Comparison of ENCODE assay signal across 11 mouse cellular contexts in the genomic region with DNA sequence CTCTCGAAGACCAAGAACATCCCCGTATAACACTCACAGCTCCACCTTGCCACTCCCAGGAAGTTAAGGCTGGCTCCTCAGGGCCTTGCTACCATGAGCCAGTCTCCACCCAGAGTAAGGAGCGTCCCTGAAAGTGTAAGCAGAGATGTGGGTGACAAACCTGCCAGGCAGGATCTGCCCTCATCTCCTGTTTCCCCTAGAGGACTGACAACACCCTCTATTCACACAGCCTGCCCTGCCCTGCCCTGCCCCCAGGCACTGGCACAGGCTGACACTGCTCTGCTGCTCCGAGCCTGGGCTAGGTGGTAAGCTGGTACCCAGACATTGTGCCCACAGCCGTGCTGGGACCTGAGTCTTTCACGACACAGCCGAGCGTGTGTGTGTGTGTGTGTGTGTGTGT. TPM values are rescaled to one million over a fixed set of nuclear protein-coding genes. Genes with fewer than 3 reads are reported as not detected.
DNase-seq lines count a peak whose midpoint lies in the region; ATAC-seq lines count a peak whose summit lies in the region.
"Had no signal": no experiment of that assay in that cellular context is flagged by ENCODE, and none has a peak within 500 bp of the region (broad histone marks: within the 10 kb centered on the region; RNA-seq: fewer than 3 reads in every experiment).

No protein-coding gene starts in this region.

- peaks cover 13% of the 10 kb centered on the region for H3K4me1 ChIP-seq in heart, embryonic 15.5 days (replicated peaks)
- peaks cover 6% of the 10 kb centered on the region; the same call in 1 of the 2 replicates for H3K4me1 ChIP-seq in lung, embryonic 16.5 days (replicated peaks; ENCODE audit: control insufficient read depth, insufficient read depth, low read length)
- peaks cover 6% of the 10 kb centered on the region for H3K4me1 ChIP-seq in hindbrain, embryonic 12.5 days

- intact Hi-C loops in heart, postnatal 25 days (cut with DNase I), result no loop called here

- H3K9ac ChIP-seq in heart, embryonic 15.5 days, result no peak overlapping the region
- no peak overlapping the region for H3K9ac ChIP-seq in lung, embryonic 16.5 days (ENCODE audit: low read length)
- H3K9ac ChIP-seq in hindbrain, embryonic 12.5 days, result no peak overlapping the region
- H3K9ac ChIP-seq: liver, embryonic 14.5 days had no signal

- H3K27ac ChIP-seq in heart, embryonic 15.5 days, result 0 out of 2 replicates have a peak overlapping the region, but pooled peaks have one; percentile 42
- H3K27ac ChIP-seq in lung, embryonic 16.5 days (ENCODE audit: low read length), result 0 out of 2 replicates have a peak overlapping the region, but pooled peaks have one; percentile 12
- H3K27ac ChIP-seq in hindbrain, embryonic 12.5 days, result no peak overlapping the region
- H3K27ac ChIP-seq: liver, embryonic 14.5 days had no signal

- H3K9me3 ChIP-seq in heart, embryonic 15.5 days (replicated peaks), result no peaks in the 10 kb centered on the region
- no peaks in the 10 kb centered on the region for H3K9me3 ChIP-seq in lung, embryonic 16.5 days (ENCODE audit: control insufficient read depth, low read length)
- H3K9me3 ChIP-seq in hindbrain, embryonic 12.5 days (replicated peaks), result no peaks in the 10 kb centered on the region

- WGBS in heart, embryonic 15.5 days, result 55% methylated on average over 8 of the region's 8 CpGs
- WGBS in lung, embryonic 16.5 days, result 36% methylated on average over 8 of the region's 8 CpGs
- WGBS in hindbrain, embryonic 12.5 days, result 69% methylated on average over 8 of the region's 8 CpGs

- no peaks in the 10 kb centered on the region for H3K27me3 ChIP-seq in heart, embryonic 15.5 days
- H3K27me3 ChIP-seq in lung, embryonic 16.5 days (ENCODE audit: control insufficient read depth, insufficient read depth, low read depth, low read length), result no peaks in the 10 kb centered on the region
- H3K27me3 ChIP-seq in hindbrain, embryonic 12.5 days, result no peaks in the 10 kb centered on the region

- no peak; the same call in 1 of the 2 replicates for ATAC-seq in heart, embryonic 15.5 days (replicated peaks; ENCODE audit: insufficient number of reproducible peaks, insufficient read depth, low FRiP score, low read depth)
- peak; percentile 75 for ATAC-seq in lung, embryonic 16.5 days (ENCODE audit: low read depth)
- ATAC-seq in hindbrain, embryonic 12.5 days (ENCODE audit: low FRiP score), result no peak

- H3K4me2 ChIP-seq in heart, embryonic 15.5 days, result no peak overlapping the region
- H3K4me2 ChIP-seq in lung, embryonic 16.5 days (ENCODE audit: low read depth, low read length), result no peak overlapping the region
- no peak overlapping the region for H3K4me2 ChIP-seq in hindbrain, embryonic 12.5 days (replicated peaks)

- peaks cover 10% of the 10 kb centered on the region; the same call in 1 of the 2 replicates for H3K36me3 ChIP-seq in heart, embryonic 15.5 days
- no peaks in the 10 kb centered on the region for H3K36me3 ChIP-seq in lung, embryonic 16.5 days (ENCODE audit: control insufficient read depth, insufficient read depth, low read length)
- H3K36me3 ChIP-seq in hindbrain, embryonic 12.5 days, result no peaks in the 10 kb centered on the region

- no peak for DNase-seq in heart, postnatal 25 days (ENCODE audit: low spot score)
- DNase-seq in 3134 (ENCODE audit: extremely low read depth, insufficient read length, low spot score), result peak; percentile 55
- peak; percentile 44 for DNase-seq in ZHBTc4 (ENCODE audit: low read depth, low spot score)
- no peak for DNase-seq in MN1 (ENCODE audit: low spot score)
- DNase-seq in neural tube, embryonic 10.5 days (ENCODE audit: extremely low spot score, low spot score), result no peak
- DNase-seq: heart, postnatal 14 days had no signal

- no peak overlapping the region for H3K4me3 ChIP-seq in heart, embryonic 15.5 days
- H3K4me3 ChIP-seq in lung, embryonic 16.5 days (ENCODE audit: low read length), result no peak overlapping the region
- no peak overlapping the region for H3K4me3 ChIP-seq in hindbrain, embryonic 12.5 days

RNA-seq across cellular contexts. Expression of a gene that starts 27.0 kb away (rescaled TPM):
- 7.0 and 9.5 TPM in 2 replicates for polyA plus RNA-seq in heart, embryonic 15.5 days (2015; fragmentation: Nextera tagmentation; extraction: Ambion mirVana)
- total RNA-seq in heart, postnatal 25 days (2021), result 10 to 100 TPM in 1 of 2 experiments, 1 to 10 TPM in 1; 8.9 to 12.5 TPM
- polyA plus RNA-seq in lung, embryonic 16.5 days (2015; fragmentation: Nextera tagmentation; extraction: Ambion mirVana), result 11.8 and 12.2 TPM in 2 replicates
- 7.2 and 7.3 TPM in 2 replicates for polyA plus RNA-seq in hindbrain, embryonic 12.5 days (2016; fragmentation: Nextera tagmentation; extraction: Ambion mirVana)

RNA-seq across cellular contexts. Expression of a gene that starts 36.1 kb away (rescaled TPM):
- polyA plus RNA-seq in heart, embryonic 15.5 days (2015; fragmentation: Nextera tagmentation; extraction: Ambion mirVana), result 61.4 and 63.4 TPM in 2 replicates
- 10 to 100 TPM; 53.2 to 54.8 TPM for total RNA-seq in heart, postnatal 25 days (2021)
- polyA plus RNA-seq in lung, embryonic 16.5 days (2015; fragmentation: Nextera tagmentation; extraction: Ambion mirVana), result 73.3 and 80.2 TPM in 2 replicates
- 60.9 and 62.7 TPM in 2 replicates for polyA plus RNA-seq in hindbrain, embryonic 12.5 days (2016; fragmentation: Nextera tagmentation; extraction: Ambion mirVana)

RNA-seq across cellular contexts. Expression of a gene that starts 36.4 kb away (rescaled TPM):
- polyA plus RNA-seq in heart, embryonic 15.5 days (2015; fragmentation: Nextera tagmentation; extraction: Ambion mirVana), result 28.9 and 38.3 TPM in 2 replicates
- 10 to 100 TPM; 15.2 to 20.4 TPM for total RNA-seq in heart, postnatal 25 days (2021)
- 23.9 and 26.5 TPM in 2 replicates for polyA plus RNA-seq in lung, embryonic 16.5 days (2015; fragmentation: Nextera tagmentation; extraction: Ambion mirVana)
- polyA plus RNA-seq in hindbrain, embryonic 12.5 days (2016; fragmentation: Nextera tagmentation; extraction: Ambion mirVana), result 6.8 and 8.9 TPM in 2 replicates

RNA-seq across cellular contexts. Expression of a gene that starts 36.7 kb away (rescaled TPM):
- 0.38 and 0.62 TPM in 2 replicates for polyA plus RNA-seq in heart, embryonic 15.5 days (2015; fragmentation: Nextera tagmentation; extraction: Ambion mirVana)
- total RNA-seq in heart, postnatal 25 days (2021), result not detected
- 0.20 and 1.1 TPM in 2 replicates for polyA plus RNA-seq in lung, embryonic 16.5 days (2015; fragmentation: Nextera tagmentation; extraction: Ambion mirVana)
- polyA plus RNA-seq in hindbrain, embryonic 12.5 days (2016; fragmentation: Nextera tagmentation; extraction: Ambion mirVana), result 0.29 and 0.54 TPM in 2 replicates
- total RNA-seq: heart, postnatal 14 days; MEL had no signal
- polyA plus RNA-seq: liver, embryonic 14.5 days had no signal

RNA-seq across cellular contexts. Expression of a gene that starts 49.5 kb away (rescaled TPM):
- polyA plus RNA-seq in heart, embryonic 15.5 days (2015; fragmentation: Nextera tagmentation; extraction: Ambion mirVana), result 14.4 and 17.9 TPM in 2 replicates
- 10 to 100 TPM in 1 of 2 experiments, 1 to 10 TPM in 1; 9.9 to 10.1 TPM for total RNA-seq in heart, postnatal 25 days (2021)
- polyA plus RNA-seq in lung, embryonic 16.5 days (2015; fragmentation: Nextera tagmentation; extraction: Ambion mirVana), result 22.0 and 23.4 TPM in 2 replicates
- 24.7 and 25.3 TPM in 2 replicates for polyA plus RNA-seq in hindbrain, embryonic 12.5 days (2016; fragmentation: Nextera tagmentation; extraction: Ambion mirVana)

Comparison
In these comparisons a context has a peak if more than half of its experiments do, and no peak if none do; other contexts are left out.
1. DNase-seq: peak in 3134 (single experiment) and ZHBTc4 (single experiment); none in heart, postnatal 25 days (single experiment), MN1 (single experiment) and neural tube, embryonic 10.5 days (single experiment).